Mouse (Mus musculus) ES-E14 (cell line): Measurements from ENCODE around the gene Ltb4r1. TPM values are rescaled to one million over a fixed set of nuclear protein-coding genes. Genes with fewer than 3 reads are reported as not detected.

ENCODE experiments used
- DNase-seq: peaks from one replicate; pipeline ENCODE4 v3.0.0-alpha.2; 2013; ENCODE audit warnings: low read depth, low spot score
- H3K27ac ChIP-seq: 2 replicates; pipeline ENCODE4 v1.5.1; 2012; ENCODE audit warnings: low read depth, mild to moderate bottlenecking, low read length, moderate library complexity, mixed read lengths; ENCODE audit not compliant: poor library complexity, insufficient read depth, severe bottlenecking
- H3K36me3 ChIP-seq: 2 replicates; pipeline ENCODE4 v1.6.1; 2012; ENCODE audit warnings: mild to moderate bottlenecking, low read length, moderate library complexity, mixed read lengths; ENCODE audit not compliant: control insufficient read depth, poor library complexity, insufficient read depth, severe bottlenecking
- H3K4me1 ChIP-seq, 2 experiments: fragments of 150-350 bp in 1 of 2; sonication (generic) in 1 of 2; 2 replicates each; pipeline ENCODE4 v1.6.1; 2012; ENCODE audit warnings: low read length in 2 of 2, mild to moderate bottlenecking in 1 of 2, mixed read lengths in 1 of 2; ENCODE audit not compliant: control insufficient read depth in 2 of 2, insufficient read depth in 2 of 2, poor library complexity in 1 of 2
- H3K4me3 ChIP-seq, 2 experiments: fragments of 150-350 bp in 1 of 2; sonication (generic) in 1 of 2; 2 replicates each; pipeline ENCODE4 v1.5.1; 2012; ENCODE audit warnings: low read length in 2 of 2, low read depth in 1 of 2, mild to moderate bottlenecking in 1 of 2, mixed read lengths in 1 of 2; ENCODE audit not compliant: insufficient read depth in 1 of 2, poor library complexity in 1 of 2, severe bottlenecking in 1 of 2
- H3K9ac ChIP-seq: 2 replicates; pipeline ENCODE4 v1.6.1; 2012; ENCODE audit warnings: low read depth, mild to moderate bottlenecking, low read length, mixed read lengths; ENCODE audit not compliant: poor library complexity, insufficient read depth, severe bottlenecking
- H3K9me3 ChIP-seq: fragments of 150-350 bp; sonication (generic); 2 replicates; pipeline ENCODE4 v1.6.1; 2012; ENCODE audit warnings: low read depth, mild to moderate bottlenecking, low read length; ENCODE audit not compliant: control insufficient read depth, insufficient read depth
- CHD2 ChIP-seq: IDR thresholded peaks from 2 replicates; pipeline ENCODE4 v1.6.1; 2014; ENCODE audit warnings: mild to moderate bottlenecking, low read depth, low read length, inconsistent platforms
- HCFC1 ChIP-seq: IDR thresholded peaks from 2 replicates; pipeline ENCODE4 v1.6.1; 2012; ENCODE audit warnings: low read length, inconsistent platforms, borderline replicate concordance; ENCODE audit not compliant: insufficient read depth
- MAFK ChIP-seq: IDR thresholded peaks from 2 replicates; pipeline ENCODE4 v1.6.1; 2014; ENCODE audit warnings: mild to moderate bottlenecking, low read depth, low read length, inconsistent platforms; ENCODE audit not compliant: insufficient read depth
- ZC3H11A ChIP-seq: IDR thresholded peaks from 2 replicates; pipeline ENCODE4 v1.6.1; 2012; ENCODE audit warnings: low read depth, mild to moderate bottlenecking, inconsistent platforms, low read length, borderline replicate concordance
- ZNF384 ChIP-seq: IDR thresholded peaks from 2 replicates; pipeline ENCODE4 v1.6.1; 2012; ENCODE audit warnings: low read depth, low read length, inconsistent platforms
- in situ Hi-C, 2 experiments: fragments of 600-800 bp; cut with MboI; formaldehyde crosslinking; loops; one replicate each; pipeline ENCODE4 v1.15.1; 2025; ENCODE audit warnings: low sequenced_read_pairs in 2 of 2, inconsistent platforms in 1 of 2; ENCODE audit not compliant: unreplicated experiment in 2 of 2
- total RNA-seq: library from RNA; depleted of rRNA; stranded (reverse); fragments of 300-350 nt; gene quantifications from 2 replicates; pipeline ENCODE4 v1.2.3, GENCODE M21; 2012

Gene Ltb4r1
- total RNA-seq, 1 experiment, result 0.67 TPM

- in situ Hi-C loops, result no loop called here
- Histone ChIP-seq H3K4me1 (peaks cover 0 to 12% of the 10 kb centered on the region in 2 experiments; a peak in 1 of 4 replicates), H3K36me3 (no peaks in the 10 kb centered on the region; the same call in 1 of the 2 replicates), H3K9ac (no peak overlapping the region), H3K27ac (no peak overlapping the region), H3K4me3 (peak overlapping the region; percentile 26 to 38; a peak in 3 of 4 replicates), H3K9me3 (no peaks in the 10 kb centered on the region)
- DNase-seq, result no peak
- TF ChIP-seq CHD2 (no peak), ZC3H11A (no peak), ZNF384 (no peak), HCFC1 (no peak), MAFK (no peak)
These were observed 17.6 kb downstream of the Ltb4r1 start for GRCm38 (mm10) chr14:55783171-55783957.

DNA sequence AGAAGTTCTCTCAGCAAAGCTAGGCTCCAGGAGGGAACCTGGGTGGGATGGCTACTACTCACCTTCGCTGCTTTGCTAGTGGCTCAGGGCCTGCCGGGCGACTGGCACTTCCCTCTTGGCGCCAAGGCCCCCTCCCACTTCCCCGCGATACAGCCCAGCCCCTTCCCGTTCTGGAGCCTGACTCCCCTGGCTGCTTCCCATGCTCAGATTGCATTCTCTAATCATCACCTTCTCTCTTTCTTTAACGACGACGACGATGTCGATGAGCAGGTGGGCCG is 18.1 kb downstream of the Ltb4r1 start, which contains the start of gene Adcy4:
Gene Adcy4 (minus strand): TSS at position 138 of the 278 bp plus-strand sequence.
- H3K4me3 ChIP-seq, result peak within 1 kb of the TSS; percentile 26 to 38; a peak in 3 of 4 replicates
- no peak for DNase-seq
- no peaks in the 10 kb centered on the region; the same call in 1 of the 2 replicates for H3K36me3 ChIP-seq
- in situ Hi-C loops, result no loop called here
- peaks cover 0 to 9% of the 10 kb centered on the region in 2 experiments; a peak in 1 of 4 replicates for H3K4me1 ChIP-seq
- no peak within 1 kb of the TSS for H3K27ac ChIP-seq
- H3K9ac ChIP-seq, result no peak within 1 kb of the TSS
- H3K9me3 ChIP-seq, result no peaks in the 10 kb centered on the region
- TF ChIP-seq CHD2 (no peak), MAFK (no peak)

GRCm38 (mm10) chr14:55785195-55785594 is 19.4 kb downstream of the Ltb4r1 start:
- Histone ChIP-seq H3K4me1 (peaks cover 0 to 10% of the 10 kb centered on the region in 2 experiments; a peak in 1 of 4 replicates), H3K9ac (no peak overlapping the region), H3K4me3 (no peak overlapping the region), H3K9me3 (no peaks in the 10 kb centered on the region), H3K27ac (no peak overlapping the region), H3K36me3 (no peaks in the 10 kb centered on the region; the same call in 1 of the 2 replicates)
- TF ChIP-seq HCFC1 (no peak), ZNF384 (no peak), MAFK (no peak), CHD2 (no peak), ZC3H11A (no peak)
- in situ Hi-C loops, result no loop called here
- DNase-seq, result no peak

GRCm38 (mm10) chr14:55787731-55788130 is 22.0 kb downstream of the Ltb4r1 start:
- H3K9me3 ChIP-seq, result no peaks in the 10 kb centered on the region
- in situ Hi-C loops, result no loop called here
- no peak for DNase-seq
- H3K9ac ChIP-seq, result no peak overlapping the region
- no peak for TF ChIP-seq MAFK
- no peak for TF ChIP-seq CHD2
- TF ChIP-seq ZC3H11A, result no peak
- TF ChIP-seq HCFC1, result no peak
- no peak for TF ChIP-seq ZNF384
- peaks cover 0 to 7% of the 10 kb centered on the region in 2 experiments; a peak in 1 of 4 replicates for H3K4me1 ChIP-seq
- peak overlapping the region; percentile 57 to 60; a peak in 3 of 4 replicates for H3K4me3 ChIP-seq
- no peaks in the 10 kb centered on the region; the same call in 1 of the 2 replicates for H3K36me3 ChIP-seq
- no peak overlapping the region for H3K27ac ChIP-seq
